Mouse (Mus musculus) lung, adult 2 months (tissue): ENCODE measurements around the gene Mpp5. TPM values are rescaled to one million over a fixed set of nuclear protein-coding genes. Genes with fewer than 3 reads are reported as not detected.

Source experiments
- DNase-seq: peaks from one replicate; pipeline ENCODE4 v3.0.0; 2022
- H3K4me1 ChIP-seq: fragments of 200-500 bp; 2 replicates; pipeline ENCODE4 v1.6.1; 2011; ENCODE audit warnings: low read length; ENCODE audit not compliant: control insufficient read depth, insufficient read depth
- H3K4me3 ChIP-seq: fragments of 200-500 bp; replicated peaks from 2 replicates; pipeline ENCODE3; 2011; ENCODE audit warnings: low read depth, mild to moderate bottlenecking, control low read depth, low read length; ENCODE audit errors: extremely low read depth
- CTCF ChIP-seq: fragments of 200-500 bp; IDR thresholded peaks from 2 replicates; pipeline ENCODE4 v1.5.1; 2011; ENCODE audit warnings: mild to moderate bottlenecking, low read length, control low read depth; ENCODE audit not compliant: insufficient read depth
- POLR2A ChIP-seq: fragments of 200-500 bp; IDR thresholded peaks from 2 replicates; pipeline ENCODE4 v1.6.1; 2011; ENCODE audit warnings: low read depth, mild to moderate bottlenecking, control low read depth, low read length, borderline replicate concordance; ENCODE audit errors: extremely low read depth
- WGBS: fragments of 180-500 bp; shearing (Covaris S2); methylation state at CpG from one replicate; pipeline ENCODE4 v1.1.7; 2018; 5-methylcytosine and 5-hydroxymethylcytosine counted together
- polyA plus RNA-seq: library from polyadenylated mRNA; depleted of rRNA; stranded (reverse); fragments of >200 nt; gene quantifications from 2 replicates; pipeline ENCODE4 v1.2.3, GENCODE M21; 2012; rRNA removed

Mpp5 gene
- polyA plus RNA-seq, 1 experiment, result 5.5 TPM

DNA sequence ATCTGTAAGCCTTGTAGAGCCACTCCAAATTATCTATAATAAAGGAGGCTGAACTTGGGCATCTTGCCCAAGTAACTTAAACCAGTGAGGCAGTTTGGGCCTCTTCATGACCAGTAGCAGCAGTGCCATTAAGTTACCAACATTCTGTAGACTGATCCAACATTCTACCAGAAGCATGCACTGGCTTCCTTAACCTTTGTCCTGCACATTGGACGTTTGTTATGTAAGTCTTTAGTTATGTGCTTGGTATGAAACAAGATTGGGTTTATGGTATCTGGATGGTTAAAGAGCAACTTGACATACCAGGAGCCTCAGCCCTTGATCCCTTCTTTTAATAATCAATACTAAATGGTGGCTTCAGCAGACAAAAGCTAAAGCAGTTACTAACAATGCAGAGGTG lies 141.4 kb downstream of the Mpp5 start:
- Histone ChIP-seq H3K4me1 (no peaks in the 10 kb centered on the region), H3K4me3 (no peak overlapping the region)
- WGBS, result 64% methylated on average over 1 of the region's 1 CpGs
- DNase-seq, result no peak
- TF ChIP-seq CTCF (no peak), POLR2A (no peak)

Other genes with a start within 250 kb of the Mpp5 start
- 0.07 and 0.25 TPM in 2 replicates for gene Fam71d, start 57.4 kb upstream of the Mpp5 start, polyA plus RNA-seq
- gene Atp6v1d, start 112.7 kb downstream of the Mpp5 start, polyA plus RNA-seq, result 5.9 and 15.5 TPM in 2 replicates
- gene Eif2s1, start 112.9 kb downstream of the Mpp5 start, polyA plus RNA-seq, result 5.8 and 8.6 TPM in 2 replicates
- 0.35 and 1.4 TPM in 2 replicates for gene Plek2, start 158.1 kb downstream of the Mpp5 start, polyA plus RNA-seq